Mouse (Mus musculus) midbrain, embryonic 11.5 days (tissue): ENCODE results near the gene Megf9. TPM values are rescaled to one million over a fixed set of nuclear protein-coding genes. Genes with fewer than 3 reads are reported as not detected.

Experiments
- ATAC-seq: fragments of 200-750 bp; cut with Nextera tagmentation; 2 replicates; pipeline ENCODE4 v1.8.0; 2017; ENCODE audit warnings: moderate TSS enrichment, moderate library complexity; ENCODE audit not compliant: low FRiP score
- DNase-seq: peaks from one replicate; pipeline ENCODE4 v3.0.0; 2015; ENCODE audit warnings: low spot score; ENCODE audit errors: missing footprints
- H3K27ac ChIP-seq: fragments of 300-500 bp; sonication (generic); 2 replicates; pipeline ENCODE4 v1.5.1; 2014; ENCODE audit warnings: low read depth, low read length
- H3K27me3 ChIP-seq: fragments of 300-500 bp; sonication (generic); 2 replicates; pipeline ENCODE4 v1.6.1; 2014; ENCODE audit warnings: mild to moderate bottlenecking, low read length, moderate library complexity, mixed read lengths; ENCODE audit not compliant: control insufficient read depth, insufficient read depth
- H3K36me3 ChIP-seq: fragments of 300-500 bp; sonication (generic); 2 replicates; pipeline ENCODE4 v1.6.1; 2014; ENCODE audit warnings: mild to moderate bottlenecking, low read length, moderate library complexity, mixed read lengths; ENCODE audit not compliant: control insufficient read depth, insufficient read depth
- H3K4me1 ChIP-seq: fragments of 300-500 bp; sonication (generic); 2 replicates; pipeline ENCODE4 v1.6.1; 2014; ENCODE audit warnings: low read length; ENCODE audit not compliant: control insufficient read depth, insufficient read depth
- H3K4me2 ChIP-seq: fragments of 300-500 bp; sonication (generic); 2 replicates; pipeline ENCODE4 v1.6.1; 2014; ENCODE audit warnings: mild to moderate bottlenecking, moderate library complexity
- H3K4me3 ChIP-seq: fragments of 300-500 bp; sonication (generic); 2 replicates; pipeline ENCODE4 v1.5.1; 2014; ENCODE audit warnings: low read depth, low read length
- H3K9ac ChIP-seq: fragments of 300-500 bp; sonication (generic); 2 replicates; pipeline ENCODE4 v1.6.1; 2014; ENCODE audit warnings: low read length
- H3K9me3 ChIP-seq: fragments of 300-500 bp; sonication (generic); 2 replicates; pipeline ENCODE4 v1.6.1; 2016; ENCODE audit warnings: low read length; ENCODE audit not compliant: control insufficient read depth
- WGBS: fragments of 180-500 bp; shearing (Covaris S2); extraction: QIAGEN DNeasy Blood & Tissue Kit; methylation state at CpG from one replicate; pipeline ENCODE4 v1.1.7; 2014; 5-methylcytosine and 5-hydroxymethylcytosine counted together
- polyA plus RNA-seq: library from polyadenylated mRNA; unstranded; fragments of >200 nt; fragmentation: Nextera tagmentation; extraction: Ambion mirVana; gene quantifications from 2 replicates; pipeline ENCODE4 v1.2.1, GENCODE M21; 2014

Gene Megf9
- polyA plus RNA-seq, 1 experiment from 2014 or later = 28.6 TPM

DNA sequence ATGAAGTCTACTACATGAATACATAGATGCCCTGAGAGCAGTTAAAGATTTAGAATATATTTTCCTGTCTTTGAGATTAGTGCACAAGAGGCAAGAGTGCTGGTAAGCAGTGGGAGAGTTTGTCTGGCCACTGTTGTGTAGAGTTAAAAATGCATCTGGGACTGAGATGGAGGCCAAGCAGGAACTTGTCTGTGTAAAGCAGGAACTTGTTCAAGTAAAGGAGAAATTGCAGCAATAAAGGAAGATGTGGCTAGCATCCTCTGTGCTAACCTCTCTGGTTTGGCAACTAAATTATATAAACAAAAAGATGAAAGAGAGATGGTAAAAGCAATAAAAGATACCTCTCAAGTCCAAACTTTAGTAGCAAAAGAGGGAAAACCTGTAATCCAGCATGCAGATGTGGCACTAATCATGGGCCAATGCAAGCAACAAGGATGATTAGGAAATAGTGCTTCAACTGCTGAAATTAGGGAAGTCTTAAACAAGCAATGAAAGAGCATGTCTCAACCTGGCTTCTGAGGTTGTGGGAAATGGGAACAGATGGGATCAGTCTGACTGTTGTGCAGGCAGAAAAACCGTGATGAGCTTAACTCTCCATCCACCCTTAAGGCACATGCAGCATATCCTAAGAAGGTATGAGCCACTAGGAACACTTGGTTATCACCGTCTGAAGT lies 11.2 kb upstream of the Megf9 start:
- DNase-seq (no peak), ATAC-seq (no peak)
- 83% methylated on average over 2 of the region's 2 CpGs for WGBS
- Histone ChIP-seq H3K4me2 (no peak overlapping the region), H3K9ac (no peak overlapping the region), H3K36me3 (no peaks in the 10 kb centered on the region), H3K27me3 (no peaks in the 10 kb centered on the region), H3K4me3 (no peak overlapping the region), H3K27ac (no peak overlapping the region), H3K4me1 (no peaks in the 10 kb centered on the region), H3K9me3 (no peaks in the 10 kb centered on the region)

DNA sequence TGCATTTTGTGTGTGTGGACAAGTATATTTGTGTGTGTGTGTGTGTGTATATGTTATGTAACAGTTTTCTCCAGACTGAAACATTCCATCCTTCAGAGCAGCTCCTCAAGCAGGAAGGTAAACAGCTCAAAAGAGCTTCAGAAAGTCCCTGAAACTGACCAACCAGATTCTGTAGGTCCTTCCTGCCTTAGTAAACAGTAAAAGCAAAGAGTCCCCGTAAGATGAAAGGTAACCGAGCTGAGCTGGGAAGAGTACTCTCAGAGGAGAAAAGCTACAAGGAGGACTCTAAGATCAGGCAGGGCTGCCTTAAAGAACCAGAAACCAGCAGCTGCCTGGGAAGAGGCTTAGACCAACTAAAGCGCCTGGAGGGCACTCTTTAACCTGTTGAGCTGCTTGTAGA lies 9.6 kb upstream of the Megf9 start:
- H3K27me3 ChIP-seq = no peaks in the 10 kb centered on the region
- WGBS = 74% methylated on average over 3 of the region's 3 CpGs
- no peak for ATAC-seq

DNA sequence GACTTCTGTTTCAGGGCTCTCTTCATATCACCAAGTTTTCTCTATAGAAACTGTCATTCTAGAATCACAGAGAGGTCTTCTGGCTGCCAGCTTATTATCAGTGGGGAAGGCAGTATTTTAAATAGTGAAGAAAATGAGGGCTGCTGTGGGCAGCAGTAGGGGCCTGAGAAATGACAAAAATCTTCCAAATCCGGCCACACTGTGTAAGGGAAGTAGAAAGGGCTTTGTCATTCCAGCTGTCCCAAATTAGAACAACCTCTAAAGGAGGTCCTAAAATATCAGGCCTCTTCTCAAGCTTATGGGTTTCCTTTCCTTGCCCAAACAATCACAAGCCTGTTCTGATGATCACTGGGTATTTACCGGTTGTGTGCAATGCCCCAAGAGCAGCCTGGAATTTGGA lies 7.6 kb upstream of the Megf9 start:
- ATAC-seq (no peak), DNase-seq (no peak)
- H3K27ac ChIP-seq = no peak overlapping the region
- peaks cover 7% of the 10 kb centered on the region for H3K4me1 ChIP-seq
- no peaks in the 10 kb centered on the region for H3K9me3 ChIP-seq
- H3K4me2 ChIP-seq = no peak overlapping the region
- H3K36me3 ChIP-seq = no peaks in the 10 kb centered on the region
- no peak overlapping the region for H3K4me3 ChIP-seq
- no peaks in the 10 kb centered on the region for H3K27me3 ChIP-seq
- no peak overlapping the region for H3K9ac ChIP-seq
- 57% methylated on average over 2 of the region's 2 CpGs for WGBS

More for the DNA sequence above, 9.6 kb upstream of the Megf9 start:
- no peak overlapping the region for H3K9ac ChIP-seq
- no peaks in the 10 kb centered on the region for H3K36me3 ChIP-seq
- no peak overlapping the region for H3K4me2 ChIP-seq
- no peak for DNase-seq
- H3K4me1 ChIP-seq = no peaks in the 10 kb centered on the region
- no peak overlapping the region for H3K4me3 ChIP-seq
- no peaks in the 10 kb centered on the region for H3K9me3 ChIP-seq
- H3K27ac ChIP-seq = no peak overlapping the region

DNA sequence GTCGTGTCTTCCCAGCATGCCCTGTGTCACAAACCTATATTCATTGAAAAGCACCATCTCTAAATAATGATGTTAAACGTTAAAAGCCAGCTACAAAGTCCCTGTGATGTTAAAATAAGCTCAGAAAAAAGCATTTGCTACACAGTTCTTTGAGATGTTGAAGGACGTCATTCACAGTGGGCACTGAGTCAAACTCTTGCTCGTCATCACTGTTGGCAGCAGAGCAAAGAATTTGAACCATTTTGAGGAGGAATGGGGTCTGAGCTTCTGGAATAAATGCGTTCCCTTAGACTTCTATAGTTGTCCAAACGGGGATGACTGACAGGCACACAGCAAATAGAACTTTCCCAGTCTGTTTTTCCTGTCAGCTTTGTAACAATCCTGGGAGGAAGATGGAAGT lies 5.9 kb upstream of the Megf9 start:
- Histone ChIP-seq H3K27me3 (no peaks in the 10 kb centered on the region), H3K4me2 (no peak overlapping the region), H3K36me3 (no peaks in the 10 kb centered on the region), H3K27ac (no peak overlapping the region), H3K4me3 (no peak overlapping the region), H3K9ac (no peak overlapping the region), H3K9me3 (no peaks in the 10 kb centered on the region), H3K4me1 (peaks cover 18% of the 10 kb centered on the region)
- ATAC-seq (no peak), DNase-seq (no peak)
- 63% methylated on average over 6 of the region's 6 CpGs for WGBS

DNA sequence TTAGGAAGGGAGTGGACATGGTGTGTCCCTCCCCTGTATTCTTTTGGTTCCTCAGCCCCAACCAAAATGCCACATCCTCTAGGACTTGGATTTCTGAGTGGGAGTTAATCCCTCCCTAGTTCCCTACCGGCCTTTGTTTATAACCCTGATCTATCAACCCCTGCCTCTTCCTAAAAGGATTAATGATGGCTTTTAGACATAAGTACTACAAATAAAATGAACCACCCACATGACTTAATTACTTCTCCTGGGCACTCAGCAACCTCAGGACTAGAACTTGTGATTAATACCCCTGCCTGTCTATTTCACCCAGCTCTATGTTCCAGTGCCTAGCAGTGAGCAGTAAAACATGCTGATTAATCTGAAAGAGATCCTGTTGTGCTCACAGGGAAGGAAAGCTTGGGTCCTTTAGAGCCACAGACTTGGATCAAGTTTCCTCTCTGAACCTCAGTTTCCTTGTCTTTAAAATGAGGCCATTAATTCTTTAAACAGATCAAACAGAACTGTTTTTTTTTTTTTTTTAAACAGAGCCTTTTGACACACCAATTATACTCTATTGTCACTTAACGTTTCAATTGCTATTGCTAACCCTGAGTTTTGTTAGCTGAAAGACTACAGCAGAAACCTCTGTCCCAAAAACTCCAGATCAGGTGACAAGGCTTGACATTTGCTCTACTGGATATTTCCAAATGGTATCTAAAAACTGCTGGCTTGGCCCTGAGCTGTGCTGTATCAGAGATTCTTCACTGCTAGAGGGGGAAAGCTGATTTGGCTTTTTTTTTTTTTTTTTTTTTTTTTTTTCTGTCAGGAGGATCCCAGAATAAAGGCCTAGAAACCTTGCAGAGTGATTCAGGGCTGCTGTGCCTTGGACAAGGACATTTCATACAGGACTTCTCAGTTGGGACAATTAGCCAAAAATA lies 2.1 kb upstream of the Megf9 start:
- Histone ChIP-seq H3K27me3 (no peaks in the 10 kb centered on the region), H3K36me3 (no peaks in the 10 kb centered on the region), H3K4me1 (peaks cover 36% of the 10 kb centered on the region), H3K4me2 (no peak overlapping the region), H3K27ac (no peak overlapping the region; the same call in 1 of the 2 replicates), H3K9me3 (no peaks in the 10 kb centered on the region), H3K4me3 (no peak overlapping the region), H3K9ac (no peak overlapping the region)
- WGBS = 1% methylated on average over 2 of the region's 2 CpGs
- DNase-seq = peak; percentile 91
- ATAC-seq = no peak

DNA sequence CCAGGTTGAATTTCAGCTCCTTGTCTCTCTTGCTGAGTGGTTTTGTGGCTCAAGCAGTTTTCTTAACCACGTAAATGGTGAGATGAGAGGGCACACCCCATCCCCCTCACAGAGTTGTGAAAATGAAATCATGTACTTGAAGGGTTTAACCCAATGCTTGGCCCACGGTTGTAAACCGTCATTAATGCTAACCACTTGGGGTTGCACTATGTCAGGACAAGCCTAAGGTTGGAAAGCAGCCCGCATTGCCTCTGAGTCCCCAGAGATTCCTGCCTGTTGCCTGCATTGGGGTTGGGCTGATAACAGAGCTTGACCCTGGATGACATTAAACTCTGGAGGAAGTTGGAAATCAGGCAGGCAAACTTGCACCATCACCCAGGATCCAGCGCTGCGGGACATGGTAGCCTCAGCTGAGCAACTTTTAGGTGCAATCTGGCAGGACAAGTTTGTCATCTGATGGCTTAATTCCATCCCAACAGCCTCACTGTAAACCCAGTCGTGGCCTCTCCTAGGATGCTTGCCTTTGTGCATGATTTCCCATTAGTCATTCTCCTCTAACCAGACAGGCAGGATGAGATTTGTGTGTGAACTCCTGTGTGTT lies 1.0 kb upstream of the Megf9 start:
- Histone ChIP-seq H3K9ac (peak overlapping the region; percentile 99), H3K9me3 (no peaks in the 10 kb centered on the region), H3K4me3 (peak overlapping the region; percentile 92), H3K4me2 (peak overlapping the region; percentile 62), H3K36me3 (no peaks in the 10 kb centered on the region), H3K27me3 (no peaks in the 10 kb centered on the region), H3K4me1 (peaks cover 44% of the 10 kb centered on the region), H3K27ac (peak overlapping the region; percentile 99)
- 12% methylated on average over 7 of the region's 7 CpGs for WGBS
- ATAC-seq (peak; percentile 3; the same call in 1 of the 2 replicates), DNase-seq (peak; percentile 96)

DNA sequence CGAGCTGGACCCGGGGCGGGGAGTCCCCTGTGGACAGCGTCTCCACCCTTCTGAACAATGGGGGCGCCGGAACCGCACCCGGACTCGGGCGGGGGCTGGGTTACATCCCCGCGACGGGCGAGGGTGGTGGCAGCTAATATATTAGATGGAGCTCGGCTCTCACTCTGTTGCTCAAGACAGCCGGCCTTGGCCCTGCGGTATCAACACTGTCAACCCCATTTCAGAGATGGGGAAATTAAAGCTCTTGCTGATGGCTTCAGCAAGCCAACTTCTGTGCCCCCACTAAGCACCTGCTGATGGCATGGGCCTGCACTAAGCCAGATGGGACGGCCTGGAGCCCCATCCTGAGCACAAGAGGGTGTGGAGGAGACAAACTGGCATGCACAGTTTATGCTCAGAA lies 494 bp upstream of the Megf9 start:
- H3K9ac ChIP-seq = peak overlapping the region; percentile 99
- H3K36me3 ChIP-seq = no peaks in the 10 kb centered on the region
- under 1% methylated on average over 18 of the region's 18 CpGs for WGBS
- peak overlapping the region; percentile 92 for H3K4me3 ChIP-seq
- peak overlapping the region; percentile 62 for H3K4me2 ChIP-seq
- ATAC-seq (no peak), DNase-seq (no peak)
- peaks cover 47% of the 10 kb centered on the region for H3K4me1 ChIP-seq
- H3K9me3 ChIP-seq = no peaks in the 10 kb centered on the region
- peak overlapping the region; percentile 99 for H3K27ac ChIP-seq
- no peaks in the 10 kb centered on the region for H3K27me3 ChIP-seq

DNA sequence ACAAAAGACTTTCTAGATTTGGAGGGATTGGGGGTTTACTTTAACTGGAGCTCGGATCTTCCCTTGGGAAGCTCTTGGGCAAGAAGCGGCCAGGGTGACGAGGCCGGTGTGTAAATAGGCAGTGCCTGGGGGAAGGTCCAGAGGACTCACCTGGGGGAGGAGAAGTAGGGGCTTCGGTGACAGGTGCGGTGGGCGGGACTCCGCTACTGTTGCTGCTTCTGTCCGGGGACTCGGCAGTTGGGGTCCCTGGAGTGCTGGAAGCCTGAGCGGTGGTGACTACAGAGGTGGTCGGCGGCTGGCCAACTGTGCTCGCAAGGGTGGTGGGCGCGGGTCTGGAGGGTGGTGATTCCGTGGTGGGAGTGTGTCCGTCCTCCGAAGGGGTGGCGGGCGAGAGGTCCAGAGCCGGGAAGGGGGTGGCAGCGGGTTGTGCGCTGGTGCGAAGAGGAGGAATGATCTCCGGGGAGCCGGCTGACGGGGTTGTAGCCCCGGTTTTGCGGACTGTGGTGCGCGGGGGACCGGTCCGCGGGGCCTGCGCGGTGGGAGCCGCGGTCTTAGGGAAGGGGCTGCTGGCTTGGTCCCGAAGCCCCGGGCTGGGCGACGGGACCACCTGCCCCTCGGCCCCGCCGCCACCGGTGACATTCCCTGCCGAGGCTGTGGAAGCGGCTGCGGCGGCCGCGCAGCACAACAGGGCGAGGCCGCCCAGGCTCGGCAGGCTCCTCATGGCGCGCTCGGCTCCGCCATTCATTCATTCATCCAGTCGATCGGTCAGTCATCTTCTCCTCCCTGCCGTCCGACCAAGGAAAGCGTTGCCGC lies 511 bp downstream of the Megf9 start:
- H3K4me2 ChIP-seq = peak overlapping the region; percentile 71
- peak overlapping the region; percentile 92 for H3K4me3 ChIP-seq
- H3K9me3 ChIP-seq = no peaks in the 10 kb centered on the region
- ATAC-seq (peak; percentile 71), DNase-seq (peak; percentile 96)
- H3K4me1 ChIP-seq = peaks cover 47% of the 10 kb centered on the region
- H3K9ac ChIP-seq = peak overlapping the region; percentile 92
- H3K27me3 ChIP-seq = no peaks in the 10 kb centered on the region
- under 1% methylated on average over 60 of the region's 66 CpGs for WGBS
- peak overlapping the region; percentile 57 for H3K27ac ChIP-seq
- H3K36me3 ChIP-seq = no peaks in the 10 kb centered on the region
